Mouse (Mus musculus): ENCODE results near the gene Mical3. TPM values are rescaled to one million over a fixed set of nuclear protein-coding genes. Genes with fewer than 3 reads are reported as not detected.

The Mical3 gene
- polyA plus RNA-seq, 1 experiment from 2014 or later = 20.9 TPM

- Histone ChIP-seq H3K4me2 (no peak overlapping the region), H3K4me3 (no peak overlapping the region), H3K27me3 (no peaks in the 10 kb centered on the region), H3K27ac (no peak overlapping the region), H3K9ac (no peak overlapping the region), H3K36me3 (ENCODE audit: poor library complexity, severe bottlenecking) (peaks cover 74% of the 10 kb centered on the region), H3K9me3 (replicated peaks) (no peaks in the 10 kb centered on the region), H3K4me1 (no peaks in the 10 kb centered on the region)
- ATAC-seq = no peak
- 88% methylated on average over 17 of the region's 17 CpGs for WGBS
Measured at GRCm38 (mm10) chr6:120886696-120887095, 244.1 kb downstream of the Mical3 start.

GRCm38 (mm10) chr6:120884436-120884835, 246.4 kb downstream of the Mical3 start:
- Histone ChIP-seq H3K9ac (no peak overlapping the region), H3K4me1 (no peaks in the 10 kb centered on the region), H3K27ac (no peak overlapping the region), H3K36me3 (ENCODE audit: poor library complexity, severe bottlenecking) (peaks cover 68% of the 10 kb centered on the region), H3K4me3 (no peak overlapping the region), H3K27me3 (no peaks in the 10 kb centered on the region), H3K9me3 (replicated peaks) (no peaks in the 10 kb centered on the region), H3K4me2 (no peak overlapping the region)
- ATAC-seq = no peak
- WGBS = 77% methylated on average over 6 of the region's 6 CpGs

Other genes with a start within 250 kb of the Mical3 start
- 16.9 and 21.2 TPM in 2 replicates for gene Bid, start 214.1 kb downstream of the Mical3 start, polyA plus RNA-seq (2015; fragmentation: Nextera tagmentation; extraction: Ambion mirVana)
- gene Pex26, start 52.7 kb upstream of the Mical3 start, polyA plus RNA-seq (2015; fragmentation: Nextera tagmentation; extraction: Ambion mirVana) = 9.5 and 11.3 TPM in 2 replicates
- 0.20 TPM in 1 of 2 replicates, not detected in the other for gene Tuba8, start 79.7 kb upstream of the Mical3 start, polyA plus RNA-seq (2015; fragmentation: Nextera tagmentation; extraction: Ambion mirVana)
- 0.76 and 0.84 TPM in 2 replicates for gene Usp18, start 114.9 kb upstream of the Mical3 start, polyA plus RNA-seq (2015; fragmentation: Nextera tagmentation; extraction: Ambion mirVana)
- 4.1 and 7.7 TPM in 2 replicates for gene Slc6a13, start 169.2 kb upstream of the Mical3 start, polyA plus RNA-seq (2015; fragmentation: Nextera tagmentation; extraction: Ambion mirVana)
- gene Slc6a12, start 212.1 kb upstream of the Mical3 start, polyA plus RNA-seq (2015; fragmentation: Nextera tagmentation; extraction: Ambion mirVana) = 0.35 and 0.64 TPM in 2 replicates